Mouse (Mus musculus): Measurements from ENCODE around the gene Fam160a1. TPM values are rescaled to one million over a fixed set of nuclear protein-coding genes. Genes with fewer than 3 reads are reported as not detected.

Fam160a1 gene
- total RNA-seq, 2 experiments from 2014 or later, result 46.9 to 59.1 TPM

DNA sequence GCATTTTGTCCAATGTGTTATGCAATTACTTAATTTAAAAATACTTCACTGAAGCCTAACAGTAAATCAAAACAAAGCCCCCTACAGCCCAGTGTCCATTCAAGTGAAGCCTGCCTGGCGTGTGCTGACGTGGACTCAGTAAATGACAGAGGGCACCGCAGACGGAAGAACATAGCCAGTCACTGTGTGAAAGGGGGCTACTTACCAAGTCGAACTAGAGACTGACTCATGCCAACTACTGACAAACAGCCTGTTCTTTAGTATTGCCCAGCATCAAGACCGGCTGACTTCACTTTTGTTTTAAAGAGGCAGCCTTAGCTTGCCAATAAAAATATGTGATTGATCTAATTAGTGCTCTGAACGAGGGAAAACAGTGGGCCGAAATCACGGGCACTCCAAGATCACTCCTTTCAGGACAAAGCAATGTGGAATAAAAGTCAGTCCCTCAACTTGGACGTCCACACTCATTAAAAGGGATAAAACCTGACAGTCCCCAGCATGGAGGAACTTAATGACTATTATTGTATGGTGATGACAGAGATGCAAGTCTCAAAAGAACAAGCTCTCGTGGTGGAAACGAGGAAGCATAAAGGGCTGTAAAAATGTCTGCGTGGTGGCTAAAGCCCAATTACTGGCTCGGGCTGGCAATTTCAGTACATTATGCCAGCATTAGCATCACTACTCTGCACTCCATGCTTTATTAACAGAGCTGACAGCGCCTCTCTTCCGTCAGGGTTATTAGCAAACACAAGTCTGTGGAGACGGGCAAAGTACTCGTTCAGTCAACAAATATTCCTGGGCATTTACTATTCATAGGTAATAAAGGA lies 52.9 kb downstream of the Fam160a1 start:
- no peak for DNase-seq
- intact Hi-C loops (cut with DNase I; ENCODE audit: low total_unique reads), result no loop called here

DNA sequence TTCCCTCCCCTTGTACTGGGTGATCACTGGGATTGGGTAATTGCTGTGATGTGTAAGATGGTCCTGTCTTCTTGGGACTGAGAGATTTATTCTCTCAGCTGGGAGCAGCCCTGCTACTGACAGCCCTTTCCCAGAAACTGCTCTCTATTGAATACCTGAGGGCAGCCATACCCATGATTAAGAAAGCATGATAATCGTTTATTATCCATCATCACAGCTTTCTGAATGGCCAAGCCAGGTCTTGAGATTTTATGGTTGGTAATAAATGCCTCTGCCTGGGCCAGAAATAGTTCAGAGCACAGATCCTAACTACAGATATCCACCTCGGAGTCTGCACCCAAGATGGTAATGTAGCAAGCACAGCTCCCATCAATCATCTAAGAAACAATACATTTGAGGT lies 59.1 kb downstream of the Fam160a1 start:
- no peak for DNase-seq
- intact Hi-C loops (cut with DNase I; ENCODE audit: low total_unique reads), result no loop called here

DNA sequence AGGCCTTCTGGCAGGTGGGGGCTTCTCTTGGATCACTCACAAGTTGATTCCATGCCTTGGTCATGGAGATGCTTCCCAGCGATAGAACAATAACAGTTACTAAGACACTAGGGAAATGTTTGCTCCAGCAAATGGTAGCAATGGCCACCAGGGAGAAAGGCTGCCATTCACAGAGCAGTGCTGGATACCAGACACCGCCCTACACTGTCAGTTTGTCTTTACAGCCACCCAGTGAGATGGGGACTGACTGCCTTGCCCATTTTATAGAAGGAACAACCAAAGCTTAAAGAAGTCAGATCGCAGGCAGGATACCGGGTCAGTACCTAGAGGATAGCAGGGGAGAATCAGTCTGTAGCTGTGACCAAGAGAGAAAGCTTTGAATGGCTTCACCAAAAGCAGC lies 59.7 kb downstream of the Fam160a1 start:
- DNase-seq, result no peak
- intact Hi-C loops (cut with DNase I; ENCODE audit: low total_unique reads), result no loop called here

DNA sequence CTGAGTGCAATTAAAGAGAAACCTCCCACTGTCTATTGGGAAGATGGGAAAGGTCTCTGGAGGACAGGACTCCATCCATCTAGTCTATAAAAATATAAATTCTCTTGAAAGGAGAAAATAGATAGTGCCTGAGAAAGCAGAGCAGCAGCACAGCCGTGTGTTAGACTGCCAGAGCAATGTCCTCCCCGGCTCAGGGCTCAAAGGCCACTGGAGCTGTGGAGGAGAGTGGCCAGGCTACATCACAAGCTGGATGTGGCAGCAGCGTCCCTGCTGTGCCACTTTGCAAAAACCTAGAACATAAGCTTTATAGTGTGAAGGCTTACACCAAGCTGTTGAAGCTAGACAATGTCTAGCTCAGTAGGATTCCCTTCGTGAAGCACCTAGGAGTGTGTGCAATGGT lies 67.7 kb downstream of the Fam160a1 start:
- no peak for DNase-seq
- intact Hi-C loops (cut with DNase I; ENCODE audit: low total_unique reads), result no loop called here

DNA sequence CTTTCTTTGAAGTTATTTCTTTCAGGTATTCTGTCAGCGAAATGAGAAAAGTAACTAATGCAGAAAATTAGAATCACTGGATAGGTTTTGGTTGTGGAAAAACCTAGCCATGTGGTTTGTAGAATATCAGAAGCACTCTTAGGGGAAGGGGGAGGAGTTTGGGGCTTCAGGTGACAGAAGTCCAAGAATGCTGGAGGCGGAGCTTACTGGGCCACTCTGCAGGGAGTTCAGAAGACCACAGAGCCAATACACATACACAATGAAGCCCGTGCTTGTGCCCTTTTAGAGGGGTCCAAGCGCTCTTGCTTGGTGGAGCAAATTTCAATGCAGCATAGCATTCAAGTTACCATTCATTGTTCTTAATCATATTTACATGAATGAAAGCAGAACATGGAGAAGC lies 68.2 kb downstream of the Fam160a1 start:
- DNase-seq, result no peak
- intact Hi-C loops (cut with DNase I; ENCODE audit: low total_unique reads), result no loop called here

DNA sequence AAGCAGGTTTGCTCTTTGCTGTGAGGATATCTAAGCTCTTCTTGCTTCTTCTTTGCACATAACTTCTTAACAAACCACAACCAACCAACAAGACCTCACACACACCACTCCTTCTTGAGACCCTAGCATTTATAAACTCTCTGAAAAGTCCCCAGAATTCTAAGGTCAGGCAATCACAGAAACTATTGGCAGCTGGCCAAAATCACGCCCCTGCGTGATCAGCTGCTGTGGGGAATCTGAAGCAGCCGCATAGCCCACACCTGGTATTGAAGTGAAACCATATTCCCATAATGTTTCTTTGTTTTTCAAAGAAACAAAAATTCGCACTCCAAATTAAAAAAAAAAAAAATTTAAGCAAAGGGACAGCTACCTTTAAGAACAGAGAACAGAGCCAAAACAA lies 71.0 kb downstream of the Fam160a1 start:
- intact Hi-C loops (cut with DNase I; ENCODE audit: low total_unique reads), result no loop called here
- no peak for DNase-seq

DNA sequence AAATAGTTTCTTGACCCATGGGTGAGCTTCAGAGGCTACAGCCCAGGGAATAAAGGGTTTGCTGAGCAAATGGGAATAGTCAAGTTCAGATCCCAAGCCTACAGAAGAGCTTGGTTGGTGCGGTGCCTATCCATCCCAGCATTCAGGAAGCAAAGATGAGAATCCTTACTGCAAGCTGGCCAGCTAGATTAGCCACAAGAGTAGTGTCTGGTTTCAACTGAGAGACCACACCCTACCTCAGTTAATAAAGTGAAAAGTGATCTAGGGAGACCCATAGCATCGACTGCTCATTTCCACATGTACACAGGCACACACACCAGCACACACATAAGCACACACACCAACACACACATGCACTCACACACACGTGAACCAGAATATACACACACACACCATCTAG lies 75.3 kb downstream of the Fam160a1 start:
- no peak for DNase-seq
- intact Hi-C loops (cut with DNase I; ENCODE audit: low total_unique reads), result loop anchor here (1.0 kb wide), 1 partner anchor 48 kb away; no protein-coding TSS in a partner anchor

DNA sequence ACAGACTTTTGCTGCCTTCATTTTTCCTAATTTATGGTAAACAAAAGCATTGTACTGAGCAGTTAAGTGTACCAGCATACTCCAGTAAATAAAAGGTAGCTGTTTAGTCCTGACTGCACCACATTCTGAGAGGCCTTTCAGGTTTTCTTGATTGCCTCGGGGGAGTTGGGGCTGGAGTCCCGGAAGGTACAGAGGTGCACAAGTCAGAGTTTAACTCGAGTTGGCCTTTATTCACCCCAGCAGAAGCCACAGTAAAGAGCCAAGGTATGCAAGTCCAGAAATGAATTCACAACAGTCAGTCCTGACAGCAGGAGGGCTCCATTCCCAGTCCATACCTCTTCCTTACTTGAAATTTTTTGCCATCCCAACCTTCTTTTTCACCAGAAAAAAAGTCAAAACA lies 78.5 kb downstream of the Fam160a1 start:
- intact Hi-C loops (cut with DNase I; ENCODE audit: low total_unique reads), result no loop called here
- DNase-seq, result no peak

DNA sequence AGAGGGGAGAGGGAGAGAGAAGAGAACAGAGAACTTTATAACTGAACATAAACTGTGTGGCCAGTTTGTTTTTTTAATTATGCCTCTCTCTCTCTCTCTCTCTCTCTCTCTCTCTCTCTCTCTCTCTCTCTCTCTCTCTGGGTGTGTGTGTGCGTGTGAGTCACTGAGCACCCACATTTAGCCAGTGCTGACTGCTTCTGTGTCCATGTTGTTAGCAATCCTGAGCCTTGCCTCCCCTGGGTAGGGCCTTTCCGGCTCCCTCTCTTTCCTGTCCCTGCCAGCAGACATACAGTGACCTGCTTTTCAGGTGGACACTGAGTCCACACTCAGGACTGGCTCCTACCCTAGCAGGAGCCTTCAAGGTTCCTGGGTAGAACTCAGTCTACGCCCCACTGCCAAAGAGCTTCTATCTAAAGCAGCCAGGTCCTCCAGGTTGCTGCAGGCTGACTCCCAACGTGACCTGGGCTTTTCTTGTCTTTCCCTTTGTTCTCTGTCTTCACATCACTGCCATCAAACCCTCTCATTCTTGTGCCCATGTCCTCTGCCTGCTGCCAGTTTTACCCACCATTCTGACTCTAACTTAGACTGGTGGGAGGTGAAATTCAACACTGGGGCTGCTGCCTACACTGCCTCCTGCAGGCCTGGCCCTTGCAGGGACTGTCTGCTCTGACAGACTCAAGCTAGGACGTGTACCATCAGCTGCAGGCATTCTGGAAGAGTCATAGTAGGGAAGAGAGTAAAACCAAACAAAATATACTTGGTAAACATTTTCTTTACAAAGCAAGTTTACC lies 83.0 kb downstream of the Fam160a1 start:
- DNase-seq, result no peak
- intact Hi-C loops (cut with DNase I; ENCODE audit: low total_unique reads), result no loop called here

DNA sequence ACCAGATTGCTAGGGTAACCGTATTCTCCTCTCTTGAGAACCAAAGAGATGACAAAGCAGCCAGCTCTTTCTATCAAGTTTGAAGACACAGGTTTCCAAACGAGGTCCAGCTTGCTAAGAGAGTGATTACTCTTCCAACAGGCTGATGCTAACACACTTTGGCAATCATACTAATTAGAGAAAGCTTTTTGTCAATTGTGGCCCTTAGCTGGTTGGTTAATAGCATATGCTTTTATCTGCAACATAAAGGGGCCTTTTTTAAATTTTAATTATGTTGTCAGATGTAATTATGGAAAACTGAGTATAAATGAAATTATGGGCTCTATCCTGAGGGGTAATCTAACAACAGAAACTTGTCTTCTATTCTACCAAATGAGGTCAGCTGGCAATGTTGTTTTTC lies 89.9 kb downstream of the Fam160a1 start:
- no peak for DNase-seq
- intact Hi-C loops (cut with DNase I; ENCODE audit: low total_unique reads), result no loop called here

DNA sequence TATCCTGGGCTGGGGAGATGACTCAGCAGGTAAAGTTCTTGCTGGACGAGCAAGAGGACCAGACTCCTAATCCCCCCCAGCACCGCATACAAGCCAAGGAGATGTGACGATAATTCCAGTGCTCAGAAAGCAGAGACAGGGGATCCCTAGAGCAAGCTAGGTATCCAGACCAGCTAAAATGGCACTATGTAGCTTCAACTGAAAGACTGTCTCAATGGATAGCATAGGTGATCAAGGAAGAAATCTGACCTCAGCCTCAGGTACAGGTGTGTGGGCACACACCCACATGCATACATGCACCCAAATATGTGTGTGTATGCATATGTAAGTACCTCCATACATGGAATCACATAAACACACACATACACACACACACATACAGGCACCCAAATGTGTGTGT lies 91.1 kb downstream of the Fam160a1 start:
- intact Hi-C loops (cut with DNase I; ENCODE audit: low total_unique reads), result no loop called here
- DNase-seq, result no peak

DNA sequence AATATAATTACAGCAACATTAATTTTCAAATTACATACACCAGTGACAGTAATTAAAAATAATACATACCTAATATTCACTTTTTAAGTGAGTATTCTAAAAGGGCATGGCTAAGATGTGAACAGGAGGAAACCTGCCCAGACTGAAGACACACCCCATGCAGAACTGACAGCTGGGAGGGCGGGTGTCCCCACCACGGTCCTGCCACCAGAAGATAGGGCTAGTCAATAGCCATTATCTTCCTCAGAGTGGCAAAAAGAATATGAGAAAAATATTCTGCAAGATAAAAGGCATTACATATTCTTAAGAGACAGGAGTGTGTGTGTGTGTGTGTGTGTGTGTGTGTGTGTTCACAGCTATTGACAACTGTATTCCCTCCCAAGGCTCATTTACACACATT lies 92.0 kb downstream of the Fam160a1 start:
- intact Hi-C loops (cut with DNase I; ENCODE audit: low total_unique reads), result no loop called here

DNA sequence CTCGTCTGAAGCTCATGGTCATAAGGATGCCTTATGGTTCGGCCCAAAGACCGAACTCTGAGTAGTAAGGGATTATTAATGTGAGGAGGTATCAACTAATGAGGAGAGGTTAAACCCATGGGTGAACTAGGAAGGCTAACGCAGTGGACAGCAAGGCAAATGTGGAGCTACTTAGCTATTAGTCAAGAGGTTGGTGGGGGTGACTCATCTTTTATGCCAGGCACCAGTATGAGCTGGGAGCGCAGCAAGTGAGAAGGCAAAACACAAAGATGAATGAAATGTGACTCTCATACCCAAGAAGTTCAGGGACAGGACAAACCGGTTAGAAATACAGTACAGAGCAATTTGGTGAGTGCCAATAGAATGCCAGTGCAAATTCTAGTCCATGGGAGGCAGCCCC lies 94.5 kb downstream of the Fam160a1 start:
- DNase-seq, result no peak
- intact Hi-C loops (cut with DNase I; ENCODE audit: low total_unique reads), result no loop called here

More for the DNA sequence above, 92.0 kb downstream of the Fam160a1 start:
- DNase-seq, result no peak

DNA sequence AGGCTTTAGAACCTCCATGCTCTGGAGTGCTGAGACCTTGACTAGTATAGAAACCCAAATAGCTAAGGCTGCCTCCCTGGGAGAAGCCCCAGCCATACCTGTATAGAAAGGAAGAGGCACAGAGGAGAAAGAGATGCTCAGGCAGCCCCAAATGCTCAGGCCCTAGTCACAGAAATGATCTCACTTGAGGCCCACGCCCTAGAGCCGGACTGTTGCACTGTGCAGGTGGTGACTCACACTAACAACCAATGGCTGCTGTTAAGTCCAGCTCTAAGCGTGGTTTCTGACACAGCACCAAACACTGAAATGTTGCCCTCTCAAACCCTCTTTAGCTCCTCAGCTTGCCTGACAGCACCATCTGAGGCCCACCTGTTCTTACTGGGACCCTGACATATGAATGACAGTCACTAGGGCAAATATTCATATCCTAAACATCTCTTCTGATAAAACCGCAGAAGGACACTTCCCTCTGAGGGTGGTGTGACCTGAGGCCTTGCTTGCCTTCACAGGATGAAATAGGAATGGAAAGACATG lies 101.3 kb downstream of the Fam160a1 start:
- no peak for DNase-seq

DNA sequence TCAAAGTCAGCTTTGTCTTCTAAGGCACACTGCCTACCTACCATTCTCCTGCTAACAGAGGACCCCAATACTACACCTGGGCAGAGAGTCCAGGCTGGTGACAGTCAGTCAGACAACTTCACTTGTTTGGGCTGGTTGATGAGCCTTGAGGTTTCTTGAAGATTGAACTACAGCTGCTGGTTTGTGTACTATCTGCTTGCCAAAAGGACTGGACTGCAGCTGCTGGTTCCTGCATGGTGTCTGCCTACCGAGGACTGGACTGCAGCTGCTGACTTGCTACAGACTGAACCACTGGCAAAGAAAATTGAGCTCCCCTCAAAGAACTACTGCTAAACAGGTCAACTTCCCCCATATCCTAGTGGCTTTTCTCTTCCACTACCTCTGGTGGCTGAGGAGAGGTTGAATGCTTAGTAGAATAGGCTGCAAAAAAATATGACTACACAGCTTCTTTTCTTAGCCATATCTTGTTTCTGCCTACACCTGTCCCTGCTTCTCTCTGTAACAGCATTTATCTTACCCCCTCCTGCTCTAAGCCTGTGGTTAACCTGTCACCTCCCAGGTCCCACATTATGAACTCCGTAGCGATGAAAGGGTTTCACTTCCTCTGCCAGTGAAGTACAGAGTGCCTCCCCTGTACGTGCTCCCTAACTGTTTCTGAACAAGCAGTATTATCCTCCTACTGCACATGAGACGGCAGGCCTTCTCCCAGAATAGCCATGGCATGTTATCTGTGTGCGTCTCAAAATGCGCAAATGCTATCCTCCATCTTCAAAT lies 103.0 kb downstream of the Fam160a1 start:
- intact Hi-C loops (cut with DNase I; ENCODE audit: low total_unique reads), result no loop called here
- DNase-seq, result no peak

More for the DNA sequence above, 101.3 kb downstream of the Fam160a1 start:
- intact Hi-C loops (cut with DNase I; ENCODE audit: low total_unique reads), result no loop called here

DNA sequence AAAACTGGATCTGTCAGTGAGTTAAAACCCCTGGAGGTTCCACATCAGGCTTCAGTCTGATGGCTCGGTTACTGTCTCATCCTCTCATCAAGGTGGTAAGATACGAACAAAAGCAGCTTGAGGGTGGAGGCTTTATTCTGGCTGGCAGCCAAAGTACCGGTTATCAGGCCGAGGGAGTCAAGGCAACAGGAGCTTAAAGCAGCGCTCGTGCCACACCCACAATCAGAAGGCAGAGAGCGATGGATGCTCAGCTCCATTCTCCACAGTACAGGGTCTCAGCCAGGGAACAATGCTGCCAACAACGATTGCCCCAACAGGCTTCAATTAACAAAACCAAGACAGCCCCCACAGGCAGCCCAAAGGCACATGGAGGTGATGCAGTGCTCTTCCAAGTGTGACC lies 106.4 kb downstream of the Fam160a1 start:
- intact Hi-C loops (cut with DNase I; ENCODE audit: low total_unique reads), result no loop called here
- no peak for DNase-seq

DNA sequence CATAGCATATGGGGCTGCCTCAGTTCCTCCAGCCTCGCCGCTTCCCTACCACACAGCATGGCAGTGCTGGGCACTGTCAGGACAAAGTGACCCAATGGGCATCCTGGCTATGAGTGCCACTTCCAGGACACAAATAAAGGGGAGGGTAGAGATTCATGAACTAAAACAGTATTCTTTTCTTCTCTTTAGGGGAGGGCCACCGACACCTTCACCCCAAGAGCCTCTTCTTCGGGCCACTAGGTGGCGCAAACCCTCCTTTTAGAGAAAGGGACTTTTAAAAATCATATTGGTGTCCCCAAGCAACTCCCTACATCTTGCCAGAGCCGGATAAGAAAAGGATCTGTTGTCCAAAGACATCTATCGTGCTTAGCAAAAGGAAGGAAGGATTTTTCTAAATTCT lies 109.7 kb downstream of the Fam160a1 start:
- peak; percentile 53 for DNase-seq
- intact Hi-C loops (cut with DNase I; ENCODE audit: low total_unique reads), result loop anchor here (5.0 kb wide), 1 partner anchor 215 kb away; no protein-coding TSS in a partner anchor

DNA sequence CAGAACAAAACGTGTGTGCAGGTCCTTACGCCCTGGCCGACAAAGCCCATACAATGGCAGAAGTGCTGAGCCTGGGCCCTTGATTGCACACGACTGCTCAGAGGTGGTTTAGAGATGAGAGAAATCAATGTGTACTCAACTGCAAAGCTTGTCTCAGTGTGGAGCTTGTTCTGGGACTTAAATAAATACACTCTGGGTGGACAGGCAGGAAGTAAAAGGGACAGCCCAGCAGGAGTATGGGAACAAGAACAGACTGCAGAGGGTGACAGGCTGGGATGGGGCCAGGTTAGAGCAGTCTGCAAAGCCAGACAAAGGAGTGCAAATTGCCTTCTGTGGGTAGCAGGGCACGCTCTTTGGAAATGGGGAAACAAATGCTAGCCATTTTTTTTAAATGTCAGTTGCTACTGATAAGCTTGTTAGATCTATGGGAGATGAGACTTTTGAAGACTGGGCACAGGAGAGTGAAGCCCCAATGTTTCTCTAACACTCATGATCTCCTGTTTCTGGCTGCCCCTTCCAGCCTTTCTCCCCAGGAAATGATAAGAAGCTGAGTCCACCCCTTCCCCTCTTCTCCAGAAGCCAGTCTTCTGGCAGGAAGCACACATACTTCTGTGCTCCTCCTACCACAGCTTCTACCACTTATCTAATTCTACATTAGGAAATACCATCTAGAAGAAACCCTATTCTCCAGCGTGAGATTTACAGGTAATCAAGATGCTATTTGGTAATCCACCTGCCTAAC lies 113.8 kb downstream of the Fam160a1 start:
- DNase-seq, result no peak
- intact Hi-C loops (cut with DNase I; ENCODE audit: low total_unique reads), result no loop called here

DNA sequence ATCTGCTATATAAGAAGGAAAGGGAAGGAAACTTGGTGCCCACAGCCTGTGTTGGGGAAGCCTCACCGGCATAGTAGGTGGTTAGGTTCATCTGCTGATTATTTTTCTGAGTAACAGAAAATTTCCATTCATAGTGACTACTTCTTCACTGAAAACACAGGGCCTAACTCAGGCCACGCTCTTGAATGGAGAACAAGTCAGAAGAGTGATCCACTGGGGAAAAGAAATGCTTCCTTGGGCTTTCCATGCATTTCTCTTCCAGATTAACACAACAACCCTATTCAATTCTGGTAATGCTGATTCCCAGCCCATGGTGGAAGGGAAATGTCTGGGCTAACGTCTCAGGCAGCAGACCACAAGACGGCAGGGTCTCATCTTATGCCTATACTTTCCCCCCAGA lies 118.6 kb downstream of the Fam160a1 start:
- intact Hi-C loops (cut with DNase I; ENCODE audit: low total_unique reads), result no loop called here

More for the DNA sequence above, 118.6 kb downstream of the Fam160a1 start:
- DNase-seq, result no peak

Measured in gastrocnemius, postnatal 14 days (tissue).